Mouse (Mus musculus): ENCODE measurements at regions not wholly inside any gene's neighbourhood (a gene's known extent, or its start where the extent isn't known, plus 50 kb on each side); places are given as distances from the start of the nearest gene placed in this dataset.

DNA sequence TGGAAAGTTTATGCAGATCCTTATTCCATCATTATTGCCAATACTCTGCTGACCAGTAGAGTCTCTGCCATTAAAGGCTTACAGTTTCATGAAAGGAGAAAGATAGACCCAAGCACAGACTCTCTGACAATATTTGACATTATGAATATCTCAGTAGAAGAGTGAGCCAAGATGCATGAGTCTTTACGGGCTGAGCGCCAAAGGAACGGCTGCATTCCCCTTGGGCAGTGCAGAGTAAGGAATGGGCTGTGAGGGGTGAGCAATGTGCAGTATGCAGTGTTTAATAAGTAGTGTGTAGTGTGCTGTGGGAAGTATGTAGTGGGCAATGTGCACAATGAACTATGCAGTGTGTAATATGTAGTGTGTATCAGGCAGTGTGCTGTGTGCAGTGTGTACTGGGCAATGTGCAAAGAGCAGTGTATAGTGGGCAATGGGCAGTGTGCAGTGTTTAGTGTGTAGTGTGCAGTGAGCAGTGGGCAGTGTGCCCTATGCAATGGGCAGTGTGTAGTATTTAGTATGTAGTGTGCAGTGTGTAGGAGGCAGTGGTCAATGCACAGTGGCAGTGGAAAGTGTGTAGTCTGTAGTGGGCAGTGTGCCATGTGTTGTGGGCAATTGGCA is 671.8 kb downstream of the 5730522E02Rik start:
- Histone ChIP-seq H3K36me3 (ENCODE audit: control insufficient read depth, insufficient read depth, low read length) (no peaks in the 10 kb centered on the region), H3K9ac (ENCODE audit: low read depth, low read length) (no peak overlapping the region), H3K4me2 (replicated peaks; ENCODE audit: low read depth, low read length) (no peak overlapping the region), H3K4me1 (ENCODE audit: control insufficient read depth, insufficient read depth, low read length) (no peaks in the 10 kb centered on the region), H3K9me3 (ENCODE audit: control insufficient read depth, low read length) (no peaks in the 10 kb centered on the region), H3K27me3 (ENCODE audit: control insufficient read depth, insufficient read depth, low read length) (no peaks in the 10 kb centered on the region), H3K27ac (ENCODE audit: low read depth, low read length) (no peak overlapping the region), H3K4me3 (ENCODE audit: low read length) (no peak overlapping the region)
- no peak; the same call in 1 of the 2 replicates for ATAC-seq (ENCODE audit: low FRiP score, low TSS enrichment)
- WGBS, result 95% methylated on average over 3 of the region's 3 CpGs

- H3K36me3 ChIP-seq (ENCODE audit: control insufficient read depth, insufficient read depth, low read length), result no peaks in the 10 kb centered on the region
- no peak overlapping the region for H3K27ac ChIP-seq (ENCODE audit: low read depth, low read length)
- H3K9me3 ChIP-seq (ENCODE audit: control insufficient read depth, low read length), result no peaks in the 10 kb centered on the region
- no peaks in the 10 kb centered on the region for H3K27me3 ChIP-seq (ENCODE audit: control insufficient read depth, insufficient read depth, low read length)
- no peaks in the 10 kb centered on the region for H3K4me1 ChIP-seq (ENCODE audit: control insufficient read depth, insufficient read depth, low read length)
- no peak for ATAC-seq (ENCODE audit: low FRiP score, low TSS enrichment)
- H3K4me3 ChIP-seq (ENCODE audit: low read length), result no peak overlapping the region
- 76% methylated on average over 7 of the region's 7 CpGs for WGBS
- H3K9ac ChIP-seq (ENCODE audit: low read depth, low read length), result no peak overlapping the region
- H3K4me2 ChIP-seq (replicated peaks; ENCODE audit: low read depth, low read length), result no peak overlapping the region
Measured at GRCm38 (mm10) chr11:25536069-25536468, 674.5 kb downstream of the 5730522E02Rik start.

DNA sequence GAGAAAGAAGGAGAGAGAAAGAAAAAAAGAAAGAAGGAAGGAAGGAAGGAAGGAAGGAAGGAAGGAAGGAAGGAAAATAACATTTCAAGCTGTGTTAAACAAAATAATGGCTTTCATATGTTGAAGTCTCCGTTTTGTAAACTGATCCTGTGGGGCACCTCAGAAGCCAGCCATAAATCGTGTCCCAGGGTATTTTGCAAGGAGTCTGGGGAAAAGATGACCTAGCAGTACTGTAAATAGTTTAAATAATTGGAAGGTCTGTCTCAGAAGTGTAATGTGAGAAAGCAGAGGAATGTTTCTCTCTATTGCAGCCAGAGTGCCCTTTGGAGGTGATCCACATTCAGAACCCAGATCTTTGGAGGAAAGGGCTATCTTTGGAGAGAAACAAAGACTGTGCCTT is 677.5 kb downstream of the 5730522E02Rik start:
- 16% methylated on average over 2 of the region's 2 CpGs for WGBS
- H3K27me3 ChIP-seq (ENCODE audit: control insufficient read depth, insufficient read depth, low read length), result no peaks in the 10 kb centered on the region
- no peak for ATAC-seq (ENCODE audit: low FRiP score, low TSS enrichment)
- no peak overlapping the region for H3K4me2 ChIP-seq (replicated peaks; ENCODE audit: low read depth, low read length)
- H3K27ac ChIP-seq (ENCODE audit: low read depth, low read length), result no peak overlapping the region
- H3K9me3 ChIP-seq (ENCODE audit: control insufficient read depth, low read length), result no peaks in the 10 kb centered on the region
- no peak overlapping the region for H3K4me3 ChIP-seq (ENCODE audit: low read length)
- no peak overlapping the region for H3K9ac ChIP-seq (ENCODE audit: low read depth, low read length)
- H3K36me3 ChIP-seq (ENCODE audit: control insufficient read depth, insufficient read depth, low read length), result no peaks in the 10 kb centered on the region
- no peaks in the 10 kb centered on the region for H3K4me1 ChIP-seq (ENCODE audit: control insufficient read depth, insufficient read depth, low read length)

GRCm38 (mm10) chr11:25531668-25532398 is 678.7 kb downstream of the 5730522E02Rik start:
- 84% methylated on average over 9 of the region's 9 CpGs for WGBS
- no peaks in the 10 kb centered on the region for H3K4me1 ChIP-seq (ENCODE audit: control insufficient read depth, insufficient read depth, low read length)
- H3K27ac ChIP-seq (ENCODE audit: low read depth, low read length), result no peak overlapping the region
- no peak for ATAC-seq (ENCODE audit: low FRiP score, low TSS enrichment)
- no peaks in the 10 kb centered on the region for H3K27me3 ChIP-seq (ENCODE audit: control insufficient read depth, insufficient read depth, low read length)
- no peak overlapping the region for H3K4me2 ChIP-seq (replicated peaks; ENCODE audit: low read depth, low read length)
- H3K9ac ChIP-seq (ENCODE audit: low read depth, low read length), result no peak overlapping the region
- H3K36me3 ChIP-seq (ENCODE audit: control insufficient read depth, insufficient read depth, low read length), result no peaks in the 10 kb centered on the region
- H3K9me3 ChIP-seq (ENCODE audit: control insufficient read depth, low read length), result no peaks in the 10 kb centered on the region
- H3K4me3 ChIP-seq (ENCODE audit: low read length), result no peak overlapping the region

GRCm38 (mm10) chr11:25528056-25528455 is 682.5 kb downstream of the 5730522E02Rik start:
- WGBS, result 74% methylated on average over 5 of the region's 5 CpGs
- no peak for ATAC-seq (ENCODE audit: low FRiP score, low TSS enrichment)
- H3K4me3 ChIP-seq (ENCODE audit: low read length), result no peak overlapping the region
- H3K9me3 ChIP-seq (ENCODE audit: control insufficient read depth, low read length), result no peaks in the 10 kb centered on the region
- no peak overlapping the region for H3K27ac ChIP-seq (ENCODE audit: low read depth, low read length)
- no peaks in the 10 kb centered on the region for H3K27me3 ChIP-seq (ENCODE audit: control insufficient read depth, insufficient read depth, low read length)
- no peak overlapping the region for H3K9ac ChIP-seq (ENCODE audit: low read depth, low read length)
- H3K36me3 ChIP-seq (ENCODE audit: control insufficient read depth, insufficient read depth, low read length), result no peaks in the 10 kb centered on the region
- H3K4me1 ChIP-seq (ENCODE audit: control insufficient read depth, insufficient read depth, low read length), result no peaks in the 10 kb centered on the region
- H3K4me2 ChIP-seq (replicated peaks; ENCODE audit: low read depth, low read length), result no peak overlapping the region

DNA sequence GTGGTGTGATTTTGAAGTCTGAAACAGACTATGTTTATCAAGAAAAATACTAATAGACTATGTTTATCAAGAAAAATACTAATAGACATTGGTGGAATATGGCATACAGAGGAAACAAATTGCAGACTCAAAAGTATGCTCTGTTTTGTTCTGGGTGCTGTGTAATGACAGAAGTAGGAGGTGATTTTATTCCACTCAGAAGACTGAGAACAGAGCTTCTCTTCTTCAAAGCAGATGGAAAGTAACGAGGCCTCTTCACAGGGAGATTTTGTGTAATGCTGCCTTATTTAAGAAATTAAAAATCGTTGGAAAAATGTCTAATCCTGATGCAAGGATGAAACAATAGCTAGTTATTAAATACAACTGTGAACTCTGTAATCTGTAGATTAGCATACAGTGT is 691.7 kb downstream of the 5730522E02Rik start:
- Histone ChIP-seq H3K9ac (ENCODE audit: low read depth, low read length) (no peak overlapping the region), H3K4me2 (replicated peaks; ENCODE audit: low read depth, low read length) (no peak overlapping the region), H3K4me3 (ENCODE audit: low read length) (no peak overlapping the region), H3K9me3 (ENCODE audit: control insufficient read depth, low read length) (no peaks in the 10 kb centered on the region), H3K27ac (ENCODE audit: low read depth, low read length) (no peak overlapping the region), H3K36me3 (ENCODE audit: control insufficient read depth, insufficient read depth, low read length) (no peaks in the 10 kb centered on the region), H3K4me1 (ENCODE audit: control insufficient read depth, insufficient read depth, low read length) (no peaks in the 10 kb centered on the region), H3K27me3 (ENCODE audit: control insufficient read depth, insufficient read depth, low read length) (no peaks in the 10 kb centered on the region)
- ATAC-seq (ENCODE audit: low FRiP score, low TSS enrichment), result no peak
- 68% methylated on average over 2 of the region's 2 CpGs for WGBS

DNA sequence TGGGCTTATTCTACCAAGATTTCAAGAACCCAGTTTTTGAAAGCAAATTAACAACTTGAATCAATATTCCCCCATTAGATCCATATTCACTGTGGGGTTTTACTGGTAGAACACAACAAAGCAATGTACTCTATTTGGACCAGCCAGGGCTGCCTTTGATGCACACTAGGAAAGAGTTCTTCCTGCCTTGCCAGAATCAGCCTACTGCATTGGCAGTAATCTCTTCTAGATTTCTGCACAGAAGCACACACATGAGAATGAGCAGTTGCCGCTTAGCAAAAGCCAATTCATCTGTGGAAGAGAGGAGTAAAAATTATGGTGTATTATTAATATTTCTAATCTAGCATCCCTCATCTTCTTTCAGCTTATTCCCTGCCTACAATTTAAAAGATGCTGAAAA is 692.4 kb downstream of the 5730522E02Rik start:
- ATAC-seq (ENCODE audit: low FRiP score, low TSS enrichment), result no peak
- no peaks in the 10 kb centered on the region for H3K4me1 ChIP-seq (ENCODE audit: control insufficient read depth, insufficient read depth, low read length)
- no peak overlapping the region for H3K4me3 ChIP-seq (ENCODE audit: low read length)
- no peak overlapping the region for H3K27ac ChIP-seq (ENCODE audit: low read depth, low read length)
- no peaks in the 10 kb centered on the region for H3K9me3 ChIP-seq (ENCODE audit: control insufficient read depth, low read length)
- WGBS, result 97% methylated on average over 1 of the region's 1 CpGs
- H3K27me3 ChIP-seq (ENCODE audit: control insufficient read depth, insufficient read depth, low read length), result no peaks in the 10 kb centered on the region
- no peak overlapping the region for H3K9ac ChIP-seq (ENCODE audit: low read depth, low read length)
- H3K36me3 ChIP-seq (ENCODE audit: control insufficient read depth, insufficient read depth, low read length), result no peaks in the 10 kb centered on the region
- no peak overlapping the region for H3K4me2 ChIP-seq (replicated peaks; ENCODE audit: low read depth, low read length)

DNA sequence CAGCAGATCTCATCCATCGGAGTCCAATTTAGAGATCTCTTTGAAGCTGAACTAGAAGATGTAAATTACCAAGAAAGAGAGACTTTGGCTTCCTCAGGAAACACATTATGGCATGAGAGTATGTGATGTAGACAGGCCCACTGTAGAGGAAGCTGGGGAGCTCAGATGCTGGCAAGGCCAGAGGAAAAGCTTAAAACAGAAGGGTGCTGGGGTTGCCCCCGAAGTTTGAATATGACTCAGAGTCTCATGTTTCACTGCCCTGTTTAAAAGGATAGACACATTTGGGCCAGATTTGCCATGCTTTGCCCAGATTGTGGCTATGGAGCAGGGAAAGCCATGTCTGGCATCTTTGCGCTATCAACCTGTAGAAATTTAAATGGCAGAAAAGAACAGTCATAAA is 705.1 kb downstream of the 5730522E02Rik start:
- WGBS, result 77% methylated on average over 3 of the region's 3 CpGs
- Histone ChIP-seq H3K27me3 (ENCODE audit: control insufficient read depth, insufficient read depth, low read length) (no peaks in the 10 kb centered on the region), H3K4me1 (ENCODE audit: control insufficient read depth, insufficient read depth, low read length) (no peaks in the 10 kb centered on the region), H3K36me3 (ENCODE audit: control insufficient read depth, insufficient read depth, low read length) (no peaks in the 10 kb centered on the region), H3K9ac (ENCODE audit: low read depth, low read length) (no peak overlapping the region), H3K4me3 (ENCODE audit: low read length) (no peak overlapping the region), H3K9me3 (ENCODE audit: control insufficient read depth, low read length) (no peaks in the 10 kb centered on the region), H3K27ac (ENCODE audit: low read depth, low read length) (no peak overlapping the region), H3K4me2 (replicated peaks; ENCODE audit: low read depth, low read length) (no peak overlapping the region)
- ATAC-seq (ENCODE audit: low FRiP score, low TSS enrichment), result no peak

- Histone ChIP-seq H3K4me3 (ENCODE audit: low read length) (no peak overlapping the region), H3K27ac (ENCODE audit: low read depth, low read length) (no peak overlapping the region), H3K9ac (ENCODE audit: low read depth, low read length) (no peak overlapping the region), H3K4me1 (ENCODE audit: control insufficient read depth, insufficient read depth, low read length) (no peaks in the 10 kb centered on the region), H3K36me3 (ENCODE audit: control insufficient read depth, insufficient read depth, low read length) (no peaks in the 10 kb centered on the region), H3K27me3 (ENCODE audit: control insufficient read depth, insufficient read depth, low read length) (no peaks in the 10 kb centered on the region), H3K4me2 (replicated peaks; ENCODE audit: low read depth, low read length) (no peak overlapping the region), H3K9me3 (ENCODE audit: control insufficient read depth, low read length) (no peaks in the 10 kb centered on the region)
- 59% methylated on average over 2 of the region's 2 CpGs for WGBS
- ATAC-seq (ENCODE audit: low FRiP score, low TSS enrichment), result no peak
Measured at GRCm38 (mm10) chr11:25473682-25474365, 736.7 kb downstream of the 5730522E02Rik start.

Measured in kidney, embryonic 14.5 days (tissue).